Mouse (Mus musculus) MEL (cell line): ENCODE measurements around the gene Usmg5. TPM values are rescaled to one million over a fixed set of nuclear protein-coding genes. Genes with fewer than 3 reads are reported as not detected.

Experiments used
- DNase-seq: peaks from one replicate; pipeline ENCODE4 v3.0.0; 2011; ENCODE audit warnings: low read depth, low spot score
- H3K27ac ChIP-seq: 2 replicates; pipeline ENCODE4 v1.5.1; 2012; ENCODE audit warnings: low read depth, mild to moderate bottlenecking, control low read depth, low read length, moderate library complexity; ENCODE audit not compliant: control insufficient read depth
- H3K27me3 ChIP-seq, 2 experiments: fragments of 150-350 bp in 1 of 2; sonication (generic) in 1 of 2; 2 replicates each; pipeline ENCODE4 v1.6.1; 2012; ENCODE audit warnings: low read length in 2 of 2, mild to moderate bottlenecking in 2 of 2, improper control_type of control experiment in 1 of 2, moderate library complexity in 1 of 2; ENCODE audit not compliant: insufficient read depth in 2 of 2, control insufficient read depth in 1 of 2
- H3K36me3 ChIP-seq, 2 experiments: 2 replicates each; pipeline ENCODE4 v1.6.1; 2012 to 2014; ENCODE audit warnings: low read length in 2 of 2, improper control_type of control experiment in 1 of 2, inconsistent platforms in 1 of 2, mild to moderate bottlenecking in 1 of 2; ENCODE audit not compliant: insufficient read depth in 2 of 2, control insufficient read depth in 1 of 2
- H3K4me1 ChIP-seq, 2 experiments: fragments of 150-350 bp in 1 of 2; sonication (generic) in 1 of 2; 2 replicates each; pipeline ENCODE4 v1.6.1; 2012; ENCODE audit warnings: low read length in 2 of 2, improper control_type of control experiment in 1 of 2, mild to moderate bottlenecking in 1 of 2; ENCODE audit not compliant: insufficient read depth in 2 of 2, control insufficient read depth in 1 of 2
- H3K4me3 ChIP-seq, 2 experiments: fragments of 150-350 bp in 1 of 2; sonication (generic) in 1 of 2; 2 replicates each; pipeline ENCODE4 v1.5.1; 2012; ENCODE audit warnings: low read depth in 2 of 2, low read length in 2 of 2, mild to moderate bottlenecking in 2 of 2, moderate library complexity in 2 of 2, control low read depth in 1 of 2, improper control_type of control experiment in 1 of 2; ENCODE audit not compliant: control insufficient read depth in 1 of 2, insufficient read depth in 1 of 2
- H3K79me2 ChIP-seq: 2 replicates; pipeline ENCODE4 v1.6.1; 2012; ENCODE audit warnings: mild to moderate bottlenecking, low read length, moderate library complexity; ENCODE audit not compliant: control insufficient read depth, poor library complexity, insufficient read depth
- H3K9ac ChIP-seq: 2 replicates; pipeline ENCODE4 v1.6.1; 2012; ENCODE audit warnings: low read depth, mild to moderate bottlenecking, control low read depth, low read length, moderate library complexity; ENCODE audit not compliant: control insufficient read depth, poor library complexity, severe bottlenecking
- H3K9me3 ChIP-seq: fragments of 150-350 bp; sonication (generic); replicated peaks from 2 replicates; pipeline ENCODE4 v1.6.1; 2012; ENCODE audit warnings: mild to moderate bottlenecking, low read length, improper control_type of control experiment, moderate library complexity; ENCODE audit not compliant: insufficient read depth
- BHLHE40 ChIP-seq: IDR thresholded peaks from 2 replicates; pipeline ENCODE4 v1.6.1; 2012; ENCODE audit warnings: low read depth, mild to moderate bottlenecking, inconsistent platforms, low read length, improper control_type of control experiment, borderline replicate concordance
- CHD1 ChIP-seq: IDR thresholded peaks from 2 replicates; pipeline ENCODE4 v1.6.1; 2012; ENCODE audit warnings: low read depth, mild to moderate bottlenecking, inconsistent platforms, low read length, improper control_type of control experiment
- CHD2 ChIP-seq: IDR thresholded peaks from 2 replicates; pipeline ENCODE4 v1.6.1; 2011; ENCODE audit warnings: low read length, improper control_type of control experiment
- CTCF ChIP-seq, 3 experiments: IDR thresholded peaks in 2 of 3; conservative IDR thresholded peaks in 1 of 3; 2 replicates each; pipeline ENCODE4 v1.5.1; 2011 to 2012; ENCODE audit warnings: low read length in 3 of 3, low read depth in 2 of 3, mild to moderate bottlenecking in 2 of 3, improper control_type of control experiment in 1 of 3, inconsistent platforms in 1 of 3, mixed read lengths in 1 of 3, moderate library complexity in 1 of 3; ENCODE audit not compliant: control insufficient read depth in 1 of 3, insufficient read depth in 1 of 3, poor library complexity in 1 of 3, severe bottlenecking in 1 of 3
- E2F4 ChIP-seq: IDR thresholded peaks from 2 replicates; pipeline ENCODE4 v1.6.1; 2011; ENCODE audit warnings: low read depth, low read length, improper control_type of control experiment, borderline replicate concordance
- ELF1 ChIP-seq: IDR thresholded peaks from 2 replicates; pipeline ENCODE4 v1.6.1; 2014; ENCODE audit warnings: low read depth, mild to moderate bottlenecking, inconsistent platforms, low read length, improper control_type of control experiment, moderate library complexity
- EP300 ChIP-seq, 2 experiments: IDR thresholded peaks; 2 replicates each; pipeline ENCODE4 v1.6.1; 2011; ENCODE audit warnings: improper control_type of control experiment in 2 of 2, low read length in 2 of 2, low read depth in 1 of 2, mild to moderate bottlenecking in 1 of 2
- ETS1 ChIP-seq: IDR thresholded peaks from 2 replicates; pipeline ENCODE4 v1.6.1; 2012; ENCODE audit warnings: low read depth, mild to moderate bottlenecking, inconsistent platforms, low read length, improper control_type of control experiment, moderate library complexity
- GABPA ChIP-seq: IDR thresholded peaks from 2 replicates; pipeline ENCODE4 v1.6.1; 2012; ENCODE audit warnings: low read depth, mild to moderate bottlenecking, inconsistent platforms, low read length, improper control_type of control experiment, moderate library complexity
- KAT2A ChIP-seq: conservative IDR thresholded peaks from 2 replicates; pipeline ENCODE4 v1.6.1; 2012; ENCODE audit warnings: low read depth, low read length, improper control_type of control experiment, inconsistent platforms
- MAFK ChIP-seq: IDR thresholded peaks from 2 replicates; pipeline ENCODE4 v1.6.1; 2011; ENCODE audit warnings: low read depth, mild to moderate bottlenecking, low read length, improper control_type of control experiment, borderline replicate concordance
- MAX ChIP-seq: IDR thresholded peaks from 2 replicates; pipeline ENCODE4 v1.6.1; 2011; ENCODE audit warnings: low read length, improper control_type of control experiment
- MAZ ChIP-seq: IDR thresholded peaks from 2 replicates; pipeline ENCODE4 v1.6.1; 2012; ENCODE audit warnings: low read depth, mild to moderate bottlenecking, inconsistent platforms, low read length, improper control_type of control experiment
- MEF2A ChIP-seq: IDR thresholded peaks from 2 replicates; pipeline ENCODE4 v1.6.1; 2014; ENCODE audit warnings: low read depth, mild to moderate bottlenecking, inconsistent platforms, low read length, improper control_type of control experiment; ENCODE audit not compliant: poor library complexity, insufficient replicate concordance, severe bottlenecking; ENCODE audit errors: extremely low read depth
- MXI1 ChIP-seq: IDR thresholded peaks from 2 replicates; pipeline ENCODE4 v1.6.1; 2011; ENCODE audit warnings: mild to moderate bottlenecking, low read depth, low read length, improper control_type of control experiment
- MYB ChIP-seq: IDR thresholded peaks from 2 replicates; pipeline ENCODE4 v1.6.1; 2011; ENCODE audit warnings: mild to moderate bottlenecking, low read depth, low read length, improper control_type of control experiment
- MYC ChIP-seq: IDR thresholded peaks from 2 replicates; pipeline ENCODE4 v1.6.1; 2011; ENCODE audit warnings: low read depth, mild to moderate bottlenecking, low read length, improper control_type of control experiment, moderate library complexity
- NELFE ChIP-seq: IDR thresholded peaks from 2 replicates; pipeline ENCODE4 v1.6.1; 2011; ENCODE audit warnings: low read depth, low read length, improper control_type of control experiment
- NRF1 ChIP-seq: IDR thresholded peaks from 2 replicates; pipeline ENCODE4 v1.6.1; 2014; ENCODE audit warnings: low read depth, mild to moderate bottlenecking, inconsistent platforms, low read length, improper control_type of control experiment, moderate library complexity; ENCODE audit not compliant: poor library complexity, insufficient read depth, severe bottlenecking
- POLR2A ChIP-seq, 2 experiments: IDR thresholded peaks; 2 replicates each; pipeline ENCODE4 v1.6.1; 2011 to 2012; ENCODE audit warnings: low read length in 2 of 2, mild to moderate bottlenecking in 2 of 2, control low read depth in 1 of 2, improper control_type of control experiment in 1 of 2, low read depth in 1 of 2, moderate library complexity in 1 of 2; ENCODE audit not compliant: control insufficient read depth in 1 of 2, insufficient read depth in 1 of 2, poor library complexity in 1 of 2
- POLR2AphosphoS2 ChIP-seq: IDR thresholded peaks from 2 replicates; pipeline ENCODE4 v1.6.1; 2011; ENCODE audit warnings: low read length, improper control_type of control experiment
- POLR2AphosphoS5 ChIP-seq: IDR thresholded peaks from 2 replicates; pipeline ENCODE4 v1.6.1; 2012; ENCODE audit warnings: low read depth, borderline replicate concordance, mild to moderate bottlenecking, inconsistent platforms, low read length, moderate library complexity, mixed read lengths
- RAD21 ChIP-seq: IDR thresholded peaks from 2 replicates; pipeline ENCODE4 v1.6.1; 2011; ENCODE audit warnings: mild to moderate bottlenecking, low read depth, low read length, improper control_type of control experiment
- SIN3A ChIP-seq: IDR thresholded peaks from 2 replicates; pipeline ENCODE4 v1.6.1; 2012; ENCODE audit warnings: low read length, improper control_type of control experiment, inconsistent platforms
- SMC3 ChIP-seq: IDR thresholded peaks from 2 replicates; pipeline ENCODE4 v1.6.1; 2011; ENCODE audit warnings: low read depth, low read length, improper control_type of control experiment
- TAL1 ChIP-seq: IDR thresholded peaks from 2 replicates; pipeline ENCODE4 v1.6.1; 2012; ENCODE audit warnings: mild to moderate bottlenecking, inconsistent platforms, low read length, moderate library complexity, mixed read lengths
- TBP ChIP-seq: IDR thresholded peaks from 2 replicates; pipeline ENCODE4 v1.8.0; 2011; ENCODE audit warnings: low read depth, low read length, improper control_type of control experiment
- TCF12 ChIP-seq: IDR thresholded peaks from 2 replicates; pipeline ENCODE4 v1.6.1; 2014; ENCODE audit warnings: low read depth, mild to moderate bottlenecking, inconsistent platforms, low read length, improper control_type of control experiment, moderate library complexity
- UBTF ChIP-seq: IDR thresholded peaks from 2 replicates; pipeline ENCODE4 v1.6.1; 2012; ENCODE audit warnings: low read depth, mild to moderate bottlenecking, inconsistent platforms, low read length, improper control_type of control experiment, moderate library complexity, borderline replicate concordance; ENCODE audit not compliant: insufficient read depth
- USF1 ChIP-seq: IDR thresholded peaks from 2 replicates; pipeline ENCODE4 v1.6.1; 2014; ENCODE audit warnings: low read depth, mild to moderate bottlenecking, inconsistent platforms, low read length, improper control_type of control experiment, moderate library complexity
- USF2 ChIP-seq, 2 experiments: IDR thresholded peaks; 2 replicates each; pipeline ENCODE4 v1.6.1; 2011 to 2012; ENCODE audit warnings: improper control_type of control experiment in 2 of 2, low read length in 2 of 2, borderline replicate concordance in 1 of 2, inconsistent platforms in 1 of 2, low read depth in 1 of 2, mild to moderate bottlenecking in 1 of 2; ENCODE audit not compliant: insufficient read depth in 1 of 2
- ZC3H11A ChIP-seq: IDR thresholded peaks from 2 replicates; pipeline ENCODE4 v1.6.1; 2012; ENCODE audit warnings: low read depth, mild to moderate bottlenecking, inconsistent platforms, low read length, improper control_type of control experiment
- ZKSCAN1 ChIP-seq: IDR thresholded peaks from 2 replicates; pipeline ENCODE4 v1.6.1; 2012; ENCODE audit warnings: low read depth, mild to moderate bottlenecking, inconsistent platforms, low read length, improper control_type of control experiment, moderate library complexity
- ZMIZ1 ChIP-seq: IDR thresholded peaks from 2 replicates; pipeline ENCODE4 v1.6.1; 2012; ENCODE audit warnings: low read depth, mild to moderate bottlenecking, inconsistent platforms, low read length, improper control_type of control experiment, moderate library complexity
- ZNF384 ChIP-seq: IDR thresholded peaks from 2 replicates; pipeline ENCODE4 v1.6.1; 2012; ENCODE audit warnings: low read depth, mild to moderate bottlenecking, inconsistent platforms, low read length, improper control_type of control experiment
- polyA plus RNA-seq, 2 experiments: library from polyadenylated mRNA; stranded (reverse) in 1 of 2; unstranded in 1 of 2; fragments of >175 nt in 1 of 2; fragments of >200 nt in 1 of 2; gene quantifications; 2 replicates each; pipeline versions ENCODE4 v1.2.1 to v1.2.4; 2012; ENCODE audit warnings: low replicate concordance in 2 of 2, low read depth in 1 of 2; ENCODE audit not compliant: insufficient read length in 2 of 2, insufficient read depth in 1 of 2, missing spikeins in 1 of 2
- total RNA-seq: library from RNA; depleted of rRNA; stranded (reverse); fragments of 300-350 nt; gene quantifications from 2 replicates; pipeline ENCODE4 v1.2.3, GENCODE M21; 2012

The Usmg5 gene
- total and polyA plus RNA-seq, 3 experiments, result 745 to 750 TPM; not detected in 1

DNA sequence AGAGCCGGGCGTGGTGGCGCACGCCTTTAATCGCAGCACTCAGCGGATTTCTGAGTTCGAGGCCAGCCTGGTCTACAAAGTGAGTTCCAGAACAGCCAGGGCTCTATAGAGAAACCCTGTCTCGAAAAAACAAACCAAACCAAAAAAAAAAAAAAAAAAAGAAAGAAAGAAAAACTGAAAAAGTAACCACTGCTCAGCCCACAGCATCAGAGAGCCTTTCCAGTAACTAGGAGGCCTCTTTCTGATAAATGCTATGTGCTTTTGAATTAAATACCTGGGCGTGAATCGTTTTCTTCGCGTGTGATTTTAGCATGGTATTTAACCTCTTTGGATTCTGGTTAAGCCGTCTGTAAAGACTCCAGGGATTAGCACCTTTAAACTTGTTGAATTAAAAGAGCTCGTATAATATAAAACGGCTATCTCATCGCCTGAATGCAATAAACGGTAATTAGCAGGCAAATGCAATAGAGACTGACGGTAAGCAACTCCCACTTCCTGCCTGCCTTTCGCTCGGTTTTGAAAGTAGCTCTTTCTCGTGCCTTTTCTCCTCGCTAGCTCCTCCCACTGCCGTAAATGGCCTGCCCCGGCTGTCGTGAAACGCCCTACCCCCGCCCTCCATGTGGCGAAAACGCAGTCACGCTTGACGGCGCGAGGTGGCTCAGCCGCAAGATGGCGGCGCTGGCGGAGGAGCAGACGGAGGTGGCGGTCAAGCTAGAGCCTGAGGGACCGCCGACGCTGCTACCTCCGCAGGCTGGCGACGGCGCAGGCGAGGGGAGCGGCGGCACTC lies 23.2 kb downstream of the Usmg5 start, which contains the start of gene Taf5:
Gene Taf5, plus strand, starts transcription at position 651 of the 787 bp plus-strand sequence.
- peaks cover 5 to 16% of the 10 kb centered on the region in 2 experiments for H3K4me1 ChIP-seq
- no peaks in the 10 kb centered on the region for H3K27me3 ChIP-seq
- peak within 1 kb of the TSS; percentile 79 to 91 for H3K4me3 ChIP-seq
- peak within 1 kb of the TSS; percentile 99 for H3K27ac ChIP-seq
- H3K79me2 ChIP-seq, result peaks cover 25% of the 10 kb centered on the region
- DNase-seq, result peak; percentile 100
- peak within 1 kb of the TSS; percentile 92 for H3K9ac ChIP-seq
- peaks cover 12 to 24% of the 10 kb centered on the region in 2 experiments for H3K36me3 ChIP-seq
- no peaks in the 10 kb centered on the region for H3K9me3 ChIP-seq
- TF ChIP-seq POLR2AphosphoS2 (peak; percentile 99), ELF1 (peak; percentile 92), RAD21 (no peak), MAX (peak; percentile 96), E2F4 (no peak), GABPA (peak; percentile 70; the same call in 1 of the 2 replicates), ZKSCAN1 (no peak), MYB (peak; percentile 47; the same call in 1 of the 2 replicates), POLR2A (IDR thresholded peaks at IDR 0.05; ENCODE audit: control insufficient read depth in 1 of 2, insufficient read depth in 1 of 2, low read depth in 1 of 2, low read length in 2 of 2, poor library complexity in 1 of 2) (peak; percentile 98 to 100), ZNF384 (no peak; the same call in 1 of the 2 replicates), TCF12 (peak; percentile 100), MAFK (no peak), CHD2 (peak; percentile 33), NRF1 (peak; percentile 61), SMC3 (no peak; the same call in 1 of the 2 replicates), ETS1 (peak; percentile 59), CTCF (IDR thresholded peaks at IDR 0.05 in 2 of 3, conservative IDR thresholded peaks at IDR 0.05 in 1 of 3; ENCODE audit: control insufficient read depth in 1 of 3, insufficient read depth in 1 of 3, low read depth in 2 of 3, low read length in 3 of 3, poor library complexity in 1 of 3, severe bottlenecking in 1 of 3) (no peak), MAZ (peak; percentile 100), MXI1 (peak; percentile 96), TAL1 (no peak), EP300 (IDR thresholded peaks at IDR 0.05; ENCODE audit: low read depth in 1 of 2, low read length in 2 of 2) (peak in 1 of 2 experiments; percentile 73; a peak in 2 of 4 replicates), ZMIZ1 (peak; percentile 99), USF1 (peak; percentile 75), MYC (peak; percentile 97), BHLHE40 (peak; percentile 70; the same call in 1 of the 2 replicates), KAT2A (peak; percentile 92), TBP (peak; percentile 98), SIN3A (peak; percentile 96), CHD1 (peak; percentile 96; the same call in 1 of the 2 replicates), MEF2A (peak; percentile 60; the same call in 1 of the 2 replicates), ZC3H11A (no peak), POLR2AphosphoS5 (peak; percentile 95; the same call in 1 of the 2 replicates), NELFE (peak; percentile 99), USF2 (IDR thresholded peaks at IDR 0.05; ENCODE audit: borderline replicate concordance in 1 of 2, insufficient read depth in 1 of 2, low read depth in 1 of 2, low read length in 2 of 2) (no peak), UBTF (no peak; the same call in 1 of the 2 replicates)
